Mouse (Mus musculus) small intestine, adult 2 months (tissue): ENCODE results near the gene Cldn34b4. TPM values are rescaled to one million over a fixed set of nuclear protein-coding genes. Genes with fewer than 3 reads are reported as not detected.

Source experiments
- H3K27ac ChIP-seq: fragments of 200-500 bp; 2 replicates; pipeline ENCODE4 v1.5.1; 2012; ENCODE audit warnings: low read depth, low read length, control low read depth, inconsistent platforms; ENCODE audit not compliant: insufficient read depth
- H3K27me3 ChIP-seq: fragments of 200-500 bp; 2 replicates; pipeline ENCODE4 v1.6.1; 2012; ENCODE audit warnings: mild to moderate bottlenecking, moderate library complexity, low read length, inconsistent platforms; ENCODE audit not compliant: control insufficient read depth, insufficient read depth
- H3K36me3 ChIP-seq: fragments of 200-500 bp; 2 replicates; pipeline ENCODE4 v1.6.1; 2012; ENCODE audit warnings: mild to moderate bottlenecking, low read length, control low read depth, inconsistent platforms; ENCODE audit not compliant: control insufficient read depth, insufficient read depth
- H3K4me1 ChIP-seq: fragments of 200-500 bp; 2 replicates; pipeline ENCODE4 v1.6.1; 2012; ENCODE audit warnings: low read length, inconsistent platforms, mixed read lengths; ENCODE audit not compliant: control insufficient read depth, insufficient read depth, insufficient read length
- H3K4me3 ChIP-seq: fragments of 200-500 bp; 2 replicates; pipeline ENCODE4 v1.5.1; 2012; ENCODE audit warnings: low read depth, mild to moderate bottlenecking, control low read depth, inconsistent platforms, low read length, moderate library complexity
- CTCF ChIP-seq: fragments of 200-500 bp; IDR thresholded peaks from 2 replicates; pipeline ENCODE4 v1.5.1; 2012; ENCODE audit warnings: low read depth, mild to moderate bottlenecking, control low read depth, inconsistent platforms, low read length, moderate library complexity, mixed read lengths; ENCODE audit not compliant: insufficient replicate concordance, insufficient read length; ENCODE audit errors: extremely low read depth
- POLR2A ChIP-seq: fragments of 200-500 bp; IDR thresholded peaks from 2 replicates; pipeline ENCODE4 v1.6.1; 2012; ENCODE audit warnings: low read depth, mild to moderate bottlenecking, control low read depth, inconsistent platforms, low read length, moderate library complexity
- WGBS: fragments of 180-500 bp; shearing (Covaris S2); methylation state at CpG from one replicate; pipeline ENCODE4 v1.1.7; 2018; 5-methylcytosine and 5-hydroxymethylcytosine counted together
- polyA plus RNA-seq: library from polyadenylated mRNA; depleted of rRNA; stranded (reverse); fragments of >200 nt; gene quantifications from 2 replicates; pipeline ENCODE4 v1.2.3, GENCODE M21; 2012; rRNA removed

Gene Cldn34b4
- not detected in 2 replicates for polyA plus RNA-seq

- Histone ChIP-seq H3K4me3 (no peak within 1 kb of the TSS), H3K36me3 (no peaks in the 10 kb centered on the region), H3K27me3 (no peaks in the 10 kb centered on the region), H3K4me1 (no peaks in the 10 kb centered on the region), H3K27ac (no peak within 1 kb of the TSS)
- 84% methylated on average over 3 of the region's 3 CpGs for WGBS
- TF ChIP-seq POLR2A (no peak), CTCF (no peak)
Measured at GRCm38 (mm10) chrX:76393050-76393449, at the start of gene Cldn34b4. Gene Cldn34b4, plus strand, starts transcription at chrX:76393350.

Other genes starting within 250 kb of the Cldn34b4 start
- gene Cldn34b3, start 129.0 kb upstream of the Cldn34b4 start, polyA plus RNA-seq: not detected in 2 replicates
- not detected in 2 replicates for gene Cldn34d, start 209.6 kb downstream of the Cldn34b4 start, polyA plus RNA-seq